19 mouse cellular contexts compared by ENCODE assay signal in the genomic region with DNA sequence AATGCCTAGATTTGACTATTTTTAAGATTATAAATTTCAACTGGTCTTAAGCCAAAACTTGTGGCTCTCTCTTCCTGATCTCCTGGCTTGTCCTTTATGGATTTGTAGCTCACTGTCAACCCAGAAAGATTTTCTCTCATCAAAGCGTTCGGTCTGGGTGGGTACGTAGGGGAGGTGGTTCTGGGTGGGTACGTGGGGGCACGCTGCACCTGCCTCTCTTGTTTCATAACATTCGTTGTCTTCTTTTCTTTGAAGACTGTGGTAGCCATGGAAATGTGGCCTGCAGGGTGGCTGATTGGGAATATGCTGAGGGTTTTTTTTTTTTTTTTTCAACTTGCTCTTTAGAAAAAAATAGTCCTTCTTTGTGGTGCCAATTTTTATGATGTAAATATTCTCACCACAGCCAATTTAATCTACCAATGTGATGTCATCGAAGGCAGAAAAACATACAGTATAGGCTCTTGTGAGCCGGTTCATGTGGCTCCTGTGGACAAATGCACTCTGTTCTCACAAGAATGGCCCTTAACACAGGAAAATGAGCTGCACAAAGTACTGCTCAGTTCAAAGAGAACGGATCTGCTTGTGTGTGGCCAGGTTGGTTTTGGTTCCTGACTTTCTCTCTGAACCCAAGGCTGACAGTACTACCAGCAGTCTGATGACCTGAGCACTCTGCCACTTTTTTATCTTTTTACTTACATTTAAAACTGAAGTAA. TPM values are rescaled to one million over a fixed set of nuclear protein-coding genes. Genes with fewer than 3 reads are reported as not detected.
DNase-seq lines count a peak whose midpoint lies in the region; ATAC-seq and TF ChIP-seq lines count a peak whose summit lies in the region.
"Had no signal": no experiment of that assay in that cellular context is flagged by ENCODE, and none has a peak within 500 bp of the region (broad histone marks: within the 10 kb centered on the region; RNA-seq: fewer than 3 reads in every experiment).

No protein-coding gene starts in this region.

- DNase-seq in forebrain, embryonic 11.5 days (ENCODE audit: low spot score): no peak
- no peak for DNase-seq in forebrain, embryonic 10.5 days (ENCODE audit: extremely low spot score, low spot score)
- no peak for DNase-seq in midbrain, postnatal 0 days (ENCODE audit: low spot score)
- DNase-seq in thymus, postnatal 0 days (ENCODE audit: low spot score): peak; percentile 60
- no peak for DNase-seq in left cerebral cortex, adult 18-20 months (ENCODE audit: low spot score in 2 of 2)
- DNase-seq: adrenal gland, adult 8-10 months; cerebellum, adult 2 months; gastrocnemius, adult 2 months; heart, adult 11 months; kidney, adult 9 months; kidney, postnatal 36 days; layer of hippocampus, adult 9-11 months; liver, postnatal 0 days; lung, postnatal 36 days had no signal

- H3K9me3 ChIP-seq in forebrain, embryonic 11.5 days (ENCODE audit: control insufficient read depth, low read length): no peaks in the 10 kb centered on the region
- no peaks in the 10 kb centered on the region for H3K9me3 ChIP-seq in forebrain, embryonic 10.5 days
- no peaks in the 10 kb centered on the region for H3K9me3 ChIP-seq in midbrain, embryonic 15.5 days
- H3K9me3 ChIP-seq in midbrain, postnatal 0 days (ENCODE audit: low read length): no peaks in the 10 kb centered on the region
- H3K9me3 ChIP-seq in forebrain, embryonic 16.5 days (ENCODE audit: control insufficient read depth, low read length): no peaks in the 10 kb centered on the region
- H3K9me3 ChIP-seq in intestine, postnatal 0 days (ENCODE audit: control insufficient read depth): no peaks in the 10 kb centered on the region
- H3K9me3 ChIP-seq: embryonic facial prominence, embryonic 13.5 days had no signal

- H3K27ac ChIP-seq in forebrain, embryonic 11.5 days (ENCODE audit: low read depth, low read length): no peak overlapping the region
- no peak overlapping the region for H3K27ac ChIP-seq in forebrain, embryonic 10.5 days
- no peak overlapping the region for H3K27ac ChIP-seq in midbrain, embryonic 15.5 days
- no peak overlapping the region for H3K27ac ChIP-seq in midbrain, postnatal 0 days (ENCODE audit: low read depth, low read length)
- peak overlapping the region; percentile 24; the same call in 1 of the 2 replicates for H3K27ac ChIP-seq in forebrain, embryonic 16.5 days (ENCODE audit: low read length)
- H3K27ac ChIP-seq in intestine, postnatal 0 days (ENCODE audit: low read depth, low read length): no peak overlapping the region
- H3K27ac ChIP-seq: embryonic facial prominence, embryonic 13.5 days; gastrocnemius, adult 2 months had no signal

- no peak for TF ChIP-seq CTCF in midbrain, postnatal 0 days (IDR thresholded peaks at IDR 0.05)
- TF ChIP-seq CTCF in intestine, postnatal 0 days (IDR thresholded peaks at IDR 0.05; ENCODE audit: low read depth): no peak

- H3K36me3 ChIP-seq in forebrain, embryonic 11.5 days (ENCODE audit: control insufficient read depth, insufficient read depth, low read length): no peaks in the 10 kb centered on the region
- H3K36me3 ChIP-seq in forebrain, embryonic 10.5 days (replicated peaks): no peaks in the 10 kb centered on the region
- H3K36me3 ChIP-seq in midbrain, embryonic 15.5 days (replicated peaks): no peaks in the 10 kb centered on the region
- H3K36me3 ChIP-seq in midbrain, postnatal 0 days (ENCODE audit: insufficient read depth, low read length): no peaks in the 10 kb centered on the region
- H3K36me3 ChIP-seq in forebrain, embryonic 16.5 days (ENCODE audit: control insufficient read depth, insufficient read depth): no peaks in the 10 kb centered on the region
- no peaks in the 10 kb centered on the region for H3K36me3 ChIP-seq in intestine, postnatal 0 days (ENCODE audit: control insufficient read depth, insufficient read depth)
- H3K36me3 ChIP-seq: embryonic facial prominence, embryonic 13.5 days had no signal

- H3K27me3 ChIP-seq in forebrain, embryonic 11.5 days (ENCODE audit: control insufficient read depth, insufficient read depth, low read length): no peaks in the 10 kb centered on the region
- no peaks in the 10 kb centered on the region for H3K27me3 ChIP-seq in forebrain, embryonic 10.5 days (ENCODE audit: poor library complexity, severe bottlenecking)
- no peaks in the 10 kb centered on the region for H3K27me3 ChIP-seq in midbrain, embryonic 15.5 days (replicated peaks)
- no peaks in the 10 kb centered on the region for H3K27me3 ChIP-seq in midbrain, postnatal 0 days (ENCODE audit: insufficient read depth, low read length)
- 0 out of 2 replicates have a peak, but pooled peaks cover 2% of the 10 kb centered on the region for H3K27me3 ChIP-seq in forebrain, embryonic 16.5 days (replicated peaks; ENCODE audit: control insufficient read depth, insufficient read depth, low read length)
- no peaks in the 10 kb centered on the region for H3K27me3 ChIP-seq in intestine, postnatal 0 days (replicated peaks; ENCODE audit: control insufficient read depth, insufficient read depth, low read length)
- H3K27me3 ChIP-seq: embryonic facial prominence, embryonic 13.5 days had no signal

- 64% methylated on average over 9 of the region's 9 CpGs for WGBS in forebrain, embryonic 11.5 days
- 82% methylated on average over 9 of the region's 9 CpGs for WGBS in forebrain, embryonic 10.5 days
- WGBS in midbrain, embryonic 15.5 days: 49% methylated on average over 9 of the region's 9 CpGs
- 45% methylated on average over 9 of the region's 9 CpGs for WGBS in midbrain, postnatal 0 days
- 19% methylated on average over 9 of the region's 9 CpGs for WGBS in forebrain, embryonic 16.5 days
- WGBS in intestine, postnatal 0 days: 86% methylated on average over 9 of the region's 9 CpGs

- H3K4me1 ChIP-seq in forebrain, embryonic 11.5 days (replicated peaks; ENCODE audit: control insufficient read depth, insufficient read depth, low read length): no peaks in the 10 kb centered on the region
- H3K4me1 ChIP-seq in forebrain, embryonic 10.5 days: peaks cover 18% of the 10 kb centered on the region; the same call in 1 of the 2 replicates
- H3K4me1 ChIP-seq in midbrain, embryonic 15.5 days: peaks cover 11% of the 10 kb centered on the region
- H3K4me1 ChIP-seq in midbrain, postnatal 0 days (ENCODE audit: insufficient read depth, low read length): no peaks in the 10 kb centered on the region
- H3K4me1 ChIP-seq in forebrain, embryonic 16.5 days (replicated peaks; ENCODE audit: control insufficient read depth, insufficient read depth, low read length): peaks cover 10% of the 10 kb centered on the region
- H3K4me1 ChIP-seq in intestine, postnatal 0 days (replicated peaks; ENCODE audit: control insufficient read depth, insufficient read depth, low read length): no peaks in the 10 kb centered on the region
- H3K4me1 ChIP-seq: embryonic facial prominence, embryonic 13.5 days had no signal

- no peak overlapping the region for H3K4me3 ChIP-seq in forebrain, embryonic 11.5 days (ENCODE audit: low read depth, low read length)
- no peak overlapping the region for H3K4me3 ChIP-seq in forebrain, embryonic 10.5 days
- no peak overlapping the region for H3K4me3 ChIP-seq in midbrain, embryonic 15.5 days
- no peak overlapping the region for H3K4me3 ChIP-seq in midbrain, postnatal 0 days (ENCODE audit: low read depth, low read length)
- H3K4me3 ChIP-seq in forebrain, embryonic 16.5 days (replicated peaks; ENCODE audit: low read length): no peak overlapping the region
- H3K4me3 ChIP-seq in intestine, postnatal 0 days (ENCODE audit: low read depth, low read length): no peak overlapping the region
- H3K4me3 ChIP-seq: embryonic facial prominence, embryonic 13.5 days; gastrocnemius, adult 2 months had no signal

- H3K4me2 ChIP-seq in forebrain, embryonic 11.5 days (ENCODE audit: low read depth, low read length, severe bottlenecking): no peak overlapping the region
- H3K4me2 ChIP-seq in midbrain, embryonic 15.5 days: no peak overlapping the region
- H3K4me2 ChIP-seq in midbrain, postnatal 0 days (ENCODE audit: low read depth, low read length, poor library complexity, severe bottlenecking): no peak overlapping the region
- no peak overlapping the region for H3K4me2 ChIP-seq in forebrain, embryonic 16.5 days (ENCODE audit: low read length)
- no peak overlapping the region for H3K4me2 ChIP-seq in intestine, postnatal 0 days (replicated peaks; ENCODE audit: low read depth)
- H3K4me2 ChIP-seq: embryonic facial prominence, embryonic 13.5 days had no signal

- peak; percentile 72 for ATAC-seq in forebrain, embryonic 11.5 days (replicated peaks; ENCODE audit: low FRiP score)
- ATAC-seq in midbrain, embryonic 15.5 days (replicated peaks): 0 out of 2 replicates have a peak, but pooled peaks have one; percentile 54
- no peak for ATAC-seq in midbrain, postnatal 0 days (ENCODE audit: low FRiP score)
- peak; percentile 38 for ATAC-seq in forebrain, embryonic 16.5 days
- no peak for ATAC-seq in intestine, postnatal 0 days
- ATAC-seq: CD4-positive, CD25-positive, alpha-beta regulatory T cell, adult 4 months; liver, postnatal 0 days had no signal

- H3K9ac ChIP-seq in forebrain, embryonic 11.5 days (ENCODE audit: low read length): no peak overlapping the region
- no peak overlapping the region for H3K9ac ChIP-seq in midbrain, embryonic 15.5 days
- H3K9ac ChIP-seq in midbrain, postnatal 0 days (replicated peaks; ENCODE audit: low read length, poor library complexity, severe bottlenecking): no peak overlapping the region
- no peak overlapping the region for H3K9ac ChIP-seq in forebrain, embryonic 16.5 days (replicated peaks; ENCODE audit: low read depth, low read length)
- H3K9ac ChIP-seq in intestine, postnatal 0 days (ENCODE audit: low read depth, low read length): no peak overlapping the region
- H3K9ac ChIP-seq: embryonic facial prominence, embryonic 13.5 days; liver, postnatal 0 days had no signal

RNA-seq across cellular contexts. Expression of gene Fam241a, which starts 27.9 kb away (rescaled TPM):
- polyA plus RNA-seq in forebrain, embryonic 11.5 days (2014; fragmentation: Nextera tagmentation; extraction: Ambion mirVana): 4.6 and 5.5 TPM in 2 replicates
- polyA plus RNA-seq in forebrain, embryonic 10.5 days (2016; fragmentation: Nextera tagmentation; extraction: Ambion mirVana): 2.2 and 2.6 TPM in 2 replicates
- polyA plus RNA-seq in midbrain, embryonic 15.5 days (2015; fragmentation: Nextera tagmentation; extraction: Ambion mirVana): 7.1 and 8.5 TPM in 2 replicates
- 4.7 and 8.7 TPM in 2 replicates for total RNA-seq in midbrain, postnatal 0 days (2014; rRNA removed)
- 6.6 and 7.9 TPM in 2 replicates for polyA plus RNA-seq in midbrain, postnatal 0 days (2015; fragmentation: Nextera tagmentation; extraction: Ambion mirVana)
- polyA plus RNA-seq in forebrain, embryonic 16.5 days (2015; fragmentation: Nextera tagmentation; extraction: Ambion mirVana): 10.2 and 10.5 TPM in 2 replicates
- polyA plus RNA-seq in thymus, postnatal 0 days (2015; fragmentation: Nextera tagmentation; extraction: Ambion mirVana): 18.6 and 21.8 TPM in 2 replicates
- 17.8 and 18.9 TPM in 2 replicates for polyA plus RNA-seq in intestine, postnatal 0 days (2015; fragmentation: Nextera tagmentation; extraction: Ambion mirVana)
- 1 to 10 TPM; 2.3 to 2.7 TPM for total RNA-seq in left cerebral cortex, adult 18-20 months (2021)

RNA-seq across cellular contexts. Expression of gene Ap1ar, which starts 30.9 kb away (rescaled TPM):
- polyA plus RNA-seq in forebrain, embryonic 11.5 days (2014; fragmentation: Nextera tagmentation; extraction: Ambion mirVana): 82.8 and 86.8 TPM in 2 replicates
- 53.1 and 57.8 TPM in 2 replicates for polyA plus RNA-seq in forebrain, embryonic 10.5 days (2016; fragmentation: Nextera tagmentation; extraction: Ambion mirVana)
- polyA plus RNA-seq in midbrain, embryonic 15.5 days (2015; fragmentation: Nextera tagmentation; extraction: Ambion mirVana): 95.0 and 100 TPM in 2 replicates
- 111 and 119 TPM in 2 replicates for total RNA-seq in midbrain, postnatal 0 days (2014; rRNA removed)
- 71.2 and 78.6 TPM in 2 replicates for polyA plus RNA-seq in midbrain, postnatal 0 days (2015; fragmentation: Nextera tagmentation; extraction: Ambion mirVana)
- 83.0 and 83.1 TPM in 2 replicates for polyA plus RNA-seq in forebrain, embryonic 16.5 days (2015; fragmentation: Nextera tagmentation; extraction: Ambion mirVana)
- polyA plus RNA-seq in thymus, postnatal 0 days (2015; fragmentation: Nextera tagmentation; extraction: Ambion mirVana): 26.3 and 32.4 TPM in 2 replicates
- 99.6 and 108 TPM in 2 replicates for polyA plus RNA-seq in intestine, postnatal 0 days (2015; fragmentation: Nextera tagmentation; extraction: Ambion mirVana)
- total RNA-seq in left cerebral cortex, adult 18-20 months (2021): 10 to 100 TPM; 82.3 to 82.5 TPM

Comparison
In these comparisons a context has a peak if more than half of its experiments do, and no peak if none do; other contexts are left out.
1. ATAC-seq: peak in forebrain, embryonic 11.5 days (single experiment), midbrain, embryonic 15.5 days (single experiment) and forebrain, embryonic 16.5 days (single experiment); none in midbrain, postnatal 0 days (single experiment) and intestine, postnatal 0 days (single experiment).